Mouse (Mus musculus) frontal cortex, postnatal 25 days (tissue): ENCODE results near the gene Col4a4.

Experiments used
- DNase-seq, 2 experiments: peaks; one replicate each; pipeline ENCODE4 v3.0.0; 2022; ENCODE audit warnings: low spot score in 2 of 2

The Col4a4 gene

GRCm38 (mm10) chr1:82586713-82587399 is at the start of gene Col4a4, which contains the start of gene Col4a3:
Gene Col4a4, minus strand, starts transcription at chr1:82586849.
Gene Col4a3, plus strand, starts transcription at chr1:82586921.
- no peak for DNase-seq

GRCm38 (mm10) chr1:82636321-82636720 is 49.7 kb upstream of the Col4a4 start:
- DNase-seq = no peak

- no peak for DNase-seq
Measured at GRCm38 (mm10) chr1:82635254-82635620, 48.6 kb upstream of the Col4a4 start.

GRCm38 (mm10) chr1:82634545-82635253 is 48.0 kb upstream of the Col4a4 start:
- DNase-seq = peak; percentile 5 to 34

GRCm38 (mm10) chr1:82631169-82631792 is 44.6 kb upstream of the Col4a4 start:
- DNase-seq = no peak

GRCm38 (mm10) chr1:82629495-82629894 is 42.8 kb upstream of the Col4a4 start:
- no peak for DNase-seq

- DNase-seq = no peak
Measured at GRCm38 (mm10) chr1:82627652-82628051, 41.0 kb upstream of the Col4a4 start.

- DNase-seq = no peak
Measured at GRCm38 (mm10) chr1:82625474-82625873, 38.8 kb upstream of the Col4a4 start.

GRCm38 (mm10) chr1:82624934-82625333 is 38.3 kb upstream of the Col4a4 start:
- no peak for DNase-seq

GRCm38 (mm10) chr1:82619981-82620380 is 33.3 kb upstream of the Col4a4 start:
- DNase-seq = no peak

GRCm38 (mm10) chr1:82618592-82618991 is 31.9 kb upstream of the Col4a4 start:
- DNase-seq = no peak

- no peak for DNase-seq
Measured at GRCm38 (mm10) chr1:82618001-82618400, 31.4 kb upstream of the Col4a4 start.

GRCm38 (mm10) chr1:82612061-82612660 is 25.5 kb upstream of the Col4a4 start:
- no peak for DNase-seq

- no peak for DNase-seq
Measured at GRCm38 (mm10) chr1:82608646-82609262, 22.1 kb upstream of the Col4a4 start.

- DNase-seq = no peak
Measured at GRCm38 (mm10) chr1:82605856-82606255, 19.2 kb upstream of the Col4a4 start.

- DNase-seq = no peak
Measured at GRCm38 (mm10) chr1:82605347-82605746, 18.7 kb upstream of the Col4a4 start.

GRCm38 (mm10) chr1:82603198-82603950 is 16.7 kb upstream of the Col4a4 start:
- no peak for DNase-seq

GRCm38 (mm10) chr1:82596864-82597596 is 10.4 kb upstream of the Col4a4 start:
- no peak for DNase-seq

- no peak for DNase-seq
Measured at GRCm38 (mm10) chr1:82590266-82590665, 3.6 kb upstream of the Col4a4 start.

GRCm38 (mm10) chr1:82585981-82586380 is 668 bp downstream of the Col4a4 start:
- no peak for DNase-seq

- no peak for DNase-seq
Measured at GRCm38 (mm10) chr1:82578320-82578719, 8.3 kb downstream of the Col4a4 start.
